Mouse (Mus musculus) ES-Bruce4 (cell line): ENCODE data around the gene Mgat4a.

Experiments used
- CTCF ChIP-seq: IDR thresholded peaks from one replicate; pipeline ENCODE4 v1.8.1; 2011; ENCODE audit warnings: low read depth, low read length
- POLR2A ChIP-seq: IDR thresholded peaks from one replicate; pipeline ENCODE4 v1.8.1; 2011; ENCODE audit warnings: low read length; ENCODE audit not compliant: insufficient read depth

- TF ChIP-seq CTCF (no peak), POLR2A (no peak)
Measured at GRCm38 (mm10) chr1:37408678-37409077, 132.1 kb downstream of the Mgat4a start.
